Mouse (Mus musculus): ENCODE measurements at regions not wholly inside any gene's neighbourhood (a gene's known extent, or its start where the extent isn't known, plus 50 kb on each side); places are given as distances from the start of the nearest gene placed in this dataset.

DNA sequence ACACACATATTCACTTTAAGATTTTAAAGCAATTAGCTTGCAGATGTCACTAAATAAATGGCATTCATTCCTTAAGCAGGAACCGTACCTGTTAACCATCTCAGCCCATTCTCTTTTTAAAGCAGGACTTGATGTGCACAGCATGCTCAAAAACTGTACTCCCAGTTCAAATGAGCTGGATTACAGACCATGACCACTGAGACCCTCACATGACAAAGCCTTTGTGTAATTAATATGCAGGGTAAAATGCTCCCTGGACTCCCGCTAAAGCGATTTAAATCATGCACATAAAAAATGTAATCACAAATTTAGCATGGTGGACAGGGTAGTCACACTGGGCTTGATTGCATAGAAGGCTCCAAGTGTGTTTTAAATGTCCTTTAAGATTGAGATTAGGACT lies 547.2 kb downstream of the Nr4a2 start:
- CTCF ChIA-PET, result interaction anchor here (0.6 kb wide), 1 partner anchor 1369 kb away, joined by 7 read pairs; no protein-coding TSS in a partner anchor

DNA sequence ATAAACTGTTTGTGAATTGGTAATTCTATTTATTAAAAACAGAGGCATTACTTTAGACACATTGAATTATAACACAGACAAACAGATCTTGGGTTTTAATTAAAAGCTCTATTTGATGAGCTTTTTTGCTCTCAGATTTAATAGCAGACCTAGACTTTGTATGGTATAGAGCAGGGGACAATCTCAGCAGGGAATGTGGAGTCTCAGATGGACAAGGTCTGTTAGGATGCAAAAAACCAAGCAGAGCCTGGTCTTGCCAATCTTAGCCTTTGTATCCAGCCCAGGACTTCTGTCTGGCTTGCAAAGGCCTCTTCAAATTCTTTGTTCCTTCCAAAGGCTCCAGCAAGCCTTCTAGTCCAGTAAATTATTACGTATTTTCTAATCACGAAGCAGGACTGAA lies 551.0 kb downstream of the Nr4a2 start:
- CTCF ChIA-PET, result interaction anchor here (0.6 kb wide), 1 partner anchor 1518 kb away, joined by 3 read pairs; no protein-coding TSS in a partner anchor

DNA sequence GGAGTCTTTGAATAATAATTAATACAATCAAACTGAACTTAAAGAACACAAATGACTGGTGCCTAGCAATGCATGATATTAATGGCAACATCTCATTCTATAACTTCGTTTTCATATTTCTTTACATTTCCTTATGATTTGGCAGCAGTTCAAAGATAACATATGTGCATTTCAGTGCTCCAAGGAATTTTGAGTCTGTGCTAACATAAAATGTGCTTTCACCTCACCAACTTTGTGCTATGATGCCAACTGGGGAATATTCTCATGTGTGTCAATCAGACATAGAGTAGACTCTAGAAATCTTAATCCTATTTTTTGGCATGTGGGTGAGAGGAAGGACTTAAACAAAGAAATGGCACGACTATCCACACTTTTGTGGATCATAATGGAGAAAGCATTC lies 562.5 kb downstream of the Nr4a2 start:
- CTCF ChIA-PET, result no interaction called here

DNA sequence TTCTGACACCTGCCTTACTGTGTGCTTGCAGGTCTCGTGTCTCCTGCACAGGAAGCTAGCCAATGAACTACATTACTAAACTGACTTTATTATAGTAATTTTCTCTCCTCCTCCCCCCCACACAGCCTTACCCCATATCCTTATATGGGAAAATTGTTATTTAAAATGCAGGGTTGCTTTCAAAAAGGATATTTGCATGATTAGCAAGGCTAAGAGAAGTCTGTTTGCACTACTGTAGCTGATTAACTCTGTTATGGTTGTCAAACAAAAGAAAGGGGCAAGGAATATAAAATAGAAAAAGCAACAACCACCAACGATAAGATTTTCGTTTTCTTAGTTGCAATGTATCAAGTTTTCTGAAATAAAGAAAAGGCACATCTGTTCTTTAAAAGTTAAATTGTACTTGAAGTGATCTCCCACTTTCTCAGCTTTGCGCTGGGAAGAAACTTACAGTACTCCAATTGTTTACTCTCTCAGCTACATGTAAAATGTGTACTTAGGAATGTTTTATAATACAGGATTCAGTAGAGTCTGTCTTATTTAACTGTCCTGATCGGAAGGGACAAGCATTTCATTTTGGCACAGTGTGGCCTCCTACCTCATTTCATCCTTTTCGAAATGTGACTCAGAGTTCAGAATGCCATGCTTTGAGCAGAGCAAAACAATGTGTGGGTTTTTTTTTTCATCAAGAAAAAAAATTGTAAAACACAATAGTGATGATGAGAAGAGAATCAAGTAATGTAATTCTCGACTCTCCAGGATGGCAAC lies 571.4 kb downstream of the Nr4a2 start:
- CTCF ChIA-PET, result no interaction called here

DNA sequence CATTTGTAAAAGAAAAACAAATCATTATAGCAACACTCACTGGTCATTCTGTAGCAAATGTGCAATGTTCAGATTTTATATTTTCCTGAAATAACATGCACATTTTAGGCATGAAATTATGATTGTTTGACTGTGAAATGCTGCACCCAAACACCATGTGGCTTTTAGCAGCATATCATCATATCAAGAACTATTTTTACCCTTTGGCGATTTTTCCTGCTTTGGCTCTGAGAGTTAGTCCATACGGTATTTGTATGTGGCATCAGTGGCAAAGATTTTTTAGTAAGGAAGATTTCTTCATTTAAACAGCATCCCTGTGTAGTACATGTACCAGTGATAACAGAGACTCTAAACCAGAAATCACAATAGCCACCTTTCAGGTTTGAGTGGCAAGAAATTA lies 573.6 kb downstream of the Nr4a2 start:
- CTCF ChIA-PET, result no interaction called here

DNA sequence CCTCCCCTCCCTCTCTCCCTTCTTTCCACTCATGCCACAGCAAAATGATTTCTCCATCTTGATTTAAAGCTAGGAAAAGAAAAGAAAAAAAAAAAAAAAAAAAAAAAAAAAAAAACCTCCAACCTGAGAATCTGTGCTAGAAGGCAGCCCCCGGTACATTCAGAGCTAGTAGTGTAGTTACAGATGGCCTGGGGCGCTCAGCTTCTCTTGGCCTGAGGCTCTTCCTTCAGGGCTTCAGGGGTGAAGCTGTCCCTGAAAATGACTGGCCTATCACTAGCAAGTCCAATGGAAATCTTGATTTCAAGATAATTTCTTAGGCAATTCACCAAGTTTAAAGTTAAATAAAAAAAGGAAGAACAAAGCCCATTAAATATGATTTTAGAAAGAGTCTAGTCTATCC lies 583.1 kb downstream of the Nr4a2 start:
- CTCF ChIA-PET, result no interaction called here

DNA sequence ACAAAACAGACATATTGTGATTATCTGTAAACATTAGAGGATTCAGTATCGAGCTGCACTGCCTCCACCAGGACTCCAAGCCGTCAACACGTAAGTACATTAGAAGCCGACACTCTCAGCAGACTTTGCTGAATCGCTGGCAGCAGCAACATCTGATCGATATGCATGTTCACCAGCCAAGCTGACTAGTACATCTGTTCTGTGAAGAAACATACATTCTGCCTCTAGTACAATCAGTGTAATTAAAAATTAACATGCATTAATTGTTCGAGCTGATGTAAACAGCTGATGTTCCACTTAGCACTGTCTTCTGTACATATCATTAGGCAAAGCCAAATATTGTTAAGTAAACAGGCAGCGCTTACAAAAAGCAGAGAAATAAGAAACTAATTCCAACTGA lies 584.0 kb downstream of the Nr4a2 start:
- CTCF ChIA-PET, result no interaction called here

DNA sequence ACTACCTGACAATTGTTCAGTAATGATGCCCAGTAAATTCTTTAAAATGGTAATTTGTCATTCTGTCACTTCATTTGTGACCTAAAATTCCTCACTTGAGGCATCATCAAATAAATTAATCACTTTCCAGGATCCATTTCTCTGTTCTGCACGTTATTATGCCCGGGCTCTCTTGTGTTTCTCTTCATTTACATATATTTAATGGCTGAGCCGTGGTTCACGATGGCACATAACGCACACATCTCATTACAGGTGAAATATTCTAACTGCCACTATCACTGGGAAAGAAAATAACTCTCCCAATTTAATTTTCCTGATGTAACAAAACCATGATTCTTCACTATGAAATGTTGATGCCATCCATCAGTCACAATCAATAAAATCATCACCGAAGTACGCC lies 604.4 kb downstream of the Nr4a2 start:
- CTCF ChIA-PET, result no interaction called here
